Mouse (Mus musculus): ENCODE measurements around the gene Mast3.

Gene Mast3

DNA sequence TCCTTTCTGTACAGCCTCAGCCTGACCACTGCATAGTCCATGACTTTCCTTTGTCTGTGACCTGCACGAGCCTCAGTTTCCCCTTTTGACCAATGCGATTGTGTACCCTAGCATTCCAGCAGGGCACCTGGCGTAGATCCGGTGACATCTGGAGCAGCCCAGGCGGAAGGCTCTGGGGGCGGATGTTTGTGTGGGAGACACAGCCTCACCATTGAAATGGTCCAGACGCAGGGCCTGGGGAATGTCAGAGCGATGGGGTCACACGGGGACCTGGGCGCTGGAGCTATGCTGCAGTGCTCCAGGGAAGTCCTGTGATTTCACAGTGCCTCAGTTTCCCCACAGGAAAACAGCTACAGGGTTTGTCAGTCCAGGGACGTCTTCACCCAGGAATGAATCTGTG is 62.7 kb downstream of the Mast3 start:
- in situ Hi-C loops (cut with MboI; ENCODE audit: low pct_unique_long_range_greater_than_20kb in 1 of 2, low sequenced_read_pairs in 2 of 2, unreplicated experiment in 1 of 2) = no loop called here

DNA sequence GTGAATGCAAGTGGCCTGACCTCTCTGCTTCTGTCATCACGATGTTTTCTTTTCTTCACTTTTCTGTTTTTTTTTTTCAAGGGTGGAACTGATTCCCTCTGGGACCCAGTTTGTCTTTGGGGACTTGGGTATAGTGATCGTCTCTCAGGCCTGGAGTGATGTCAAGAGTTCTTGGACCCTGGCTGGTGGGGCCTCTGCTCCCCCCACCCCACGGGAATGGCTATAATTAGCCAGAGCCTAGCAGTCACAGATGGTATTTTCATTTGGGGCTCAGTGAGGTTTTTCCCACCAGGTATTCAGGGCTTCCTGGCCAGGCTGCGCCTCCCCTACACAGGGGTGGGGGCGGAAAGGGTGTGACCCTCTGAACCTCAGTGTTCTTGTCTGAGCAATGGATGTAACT is 63.2 kb downstream of the Mast3 start:
- in situ Hi-C loops (cut with MboI; ENCODE audit: low pct_unique_long_range_greater_than_20kb in 1 of 2, low sequenced_read_pairs in 2 of 2, unreplicated experiment in 1 of 2) = no loop called here

DNA sequence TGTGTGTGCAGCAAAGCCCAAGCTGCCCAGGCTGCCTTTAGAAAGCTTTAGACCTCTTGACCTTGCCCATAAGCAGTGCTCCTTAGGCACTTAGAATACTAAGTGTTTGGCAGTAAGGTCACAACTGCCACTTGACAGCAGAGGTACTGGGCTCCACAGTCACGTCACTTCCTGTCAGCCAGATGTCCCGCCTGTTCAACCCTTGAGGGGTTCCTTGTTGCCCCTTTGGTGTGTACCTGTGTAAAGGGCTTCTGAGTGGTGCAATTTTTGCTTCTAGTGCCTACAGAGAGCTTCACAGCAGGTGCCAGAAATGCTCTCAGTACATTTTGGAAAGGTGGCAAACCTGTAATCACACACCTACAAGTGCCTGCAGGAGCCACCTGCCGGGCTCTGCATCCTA is 66.6 kb downstream of the Mast3 start:
- in situ Hi-C loops (cut with MboI; ENCODE audit: low pct_unique_long_range_greater_than_20kb in 1 of 2, low sequenced_read_pairs in 2 of 2, unreplicated experiment in 1 of 2) = no loop called here

DNA sequence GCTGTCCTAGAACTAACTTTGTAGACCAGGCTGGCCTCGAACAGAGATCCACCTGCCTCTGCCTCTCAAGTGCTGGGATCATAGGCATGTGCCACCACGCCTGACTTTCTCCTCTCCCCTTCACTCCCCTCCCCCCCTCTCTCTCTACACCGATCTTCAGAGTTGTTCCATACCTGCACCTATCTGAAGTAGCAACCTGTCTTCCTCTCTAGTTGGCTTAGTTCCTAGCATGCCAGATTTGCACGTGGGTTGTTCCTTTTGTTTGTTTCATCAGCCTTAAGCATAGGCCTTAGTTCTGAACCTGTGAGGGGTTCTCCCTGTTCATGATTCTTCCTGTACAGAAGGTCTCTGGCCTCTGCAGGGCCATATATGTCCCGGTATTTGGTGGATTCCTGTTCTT is 67.1 kb downstream of the Mast3 start:
- in situ Hi-C loops (cut with MboI; ENCODE audit: low pct_unique_long_range_greater_than_20kb in 1 of 2, low sequenced_read_pairs in 2 of 2, unreplicated experiment in 1 of 2) = no loop called here

DNA sequence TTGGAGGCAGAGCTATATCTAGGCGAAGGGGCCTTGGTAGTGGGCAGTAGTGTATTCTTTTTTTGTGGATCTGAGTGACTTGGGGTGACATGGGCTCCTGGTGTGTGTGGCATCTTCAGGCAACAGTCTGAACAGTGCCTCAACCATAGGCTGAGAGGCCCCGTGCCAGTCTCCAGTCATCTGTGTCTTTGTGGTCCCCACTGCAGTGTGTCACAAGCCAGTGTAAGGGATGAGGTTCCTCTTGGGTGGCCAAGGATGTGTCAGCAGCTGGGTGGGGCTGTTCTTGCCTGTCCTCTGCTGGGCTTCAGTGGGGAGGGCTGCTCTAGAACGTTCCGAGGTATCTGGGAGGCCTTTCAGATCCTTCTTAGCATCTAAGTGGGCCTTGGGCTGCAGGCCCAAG is 73.9 kb downstream of the Mast3 start:
- in situ Hi-C loops (cut with MboI; ENCODE audit: low pct_unique_long_range_greater_than_20kb in 1 of 2, low sequenced_read_pairs in 2 of 2, unreplicated experiment in 1 of 2) = no loop called here

DNA sequence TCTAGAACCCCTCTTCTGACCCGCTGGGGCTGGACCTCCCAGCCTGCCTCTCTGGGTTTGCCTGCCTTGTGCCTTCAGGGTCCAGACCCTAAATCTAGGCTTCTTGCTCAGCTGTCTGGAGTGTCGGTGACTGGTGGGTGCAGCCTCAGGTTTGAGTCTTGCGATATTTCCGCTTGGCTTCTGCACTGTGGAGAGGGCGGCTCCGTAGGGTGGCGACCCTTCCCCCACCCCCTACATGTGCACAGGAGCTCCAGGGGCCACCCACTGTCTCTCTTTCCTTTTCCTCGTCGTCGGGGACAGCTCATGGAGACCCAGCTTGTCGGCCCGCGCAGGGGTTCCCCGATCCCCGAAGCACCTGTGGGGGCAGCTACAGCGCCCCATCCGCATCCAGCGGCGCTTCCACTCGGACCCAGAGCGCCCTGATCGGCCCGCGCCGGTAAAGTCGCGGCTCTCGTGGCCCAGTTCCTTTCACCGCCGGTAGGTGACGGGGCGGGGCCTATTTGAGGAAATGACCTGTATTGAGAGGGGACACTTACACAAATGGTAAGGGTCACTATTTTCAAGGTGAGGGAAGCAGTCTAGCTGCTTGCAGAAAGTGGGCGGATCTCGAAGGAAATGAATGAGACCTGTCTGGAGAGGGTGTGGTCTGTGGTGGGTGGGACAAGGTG is 74.9 kb downstream of the Mast3 start:
- in situ Hi-C loops (cut with MboI; ENCODE audit: low pct_unique_long_range_greater_than_20kb in 1 of 2, low sequenced_read_pairs in 2 of 2, unreplicated experiment in 1 of 2) = no loop called here

Data from mouse embryonic stem cell (cell line).